Mouse (Mus musculus): ENCODE data around the gene Tmem141.
A peak's percentile ranks its signal among the peaks of the same experiment; 100 is the strongest.

Tmem141 gene

DNA sequence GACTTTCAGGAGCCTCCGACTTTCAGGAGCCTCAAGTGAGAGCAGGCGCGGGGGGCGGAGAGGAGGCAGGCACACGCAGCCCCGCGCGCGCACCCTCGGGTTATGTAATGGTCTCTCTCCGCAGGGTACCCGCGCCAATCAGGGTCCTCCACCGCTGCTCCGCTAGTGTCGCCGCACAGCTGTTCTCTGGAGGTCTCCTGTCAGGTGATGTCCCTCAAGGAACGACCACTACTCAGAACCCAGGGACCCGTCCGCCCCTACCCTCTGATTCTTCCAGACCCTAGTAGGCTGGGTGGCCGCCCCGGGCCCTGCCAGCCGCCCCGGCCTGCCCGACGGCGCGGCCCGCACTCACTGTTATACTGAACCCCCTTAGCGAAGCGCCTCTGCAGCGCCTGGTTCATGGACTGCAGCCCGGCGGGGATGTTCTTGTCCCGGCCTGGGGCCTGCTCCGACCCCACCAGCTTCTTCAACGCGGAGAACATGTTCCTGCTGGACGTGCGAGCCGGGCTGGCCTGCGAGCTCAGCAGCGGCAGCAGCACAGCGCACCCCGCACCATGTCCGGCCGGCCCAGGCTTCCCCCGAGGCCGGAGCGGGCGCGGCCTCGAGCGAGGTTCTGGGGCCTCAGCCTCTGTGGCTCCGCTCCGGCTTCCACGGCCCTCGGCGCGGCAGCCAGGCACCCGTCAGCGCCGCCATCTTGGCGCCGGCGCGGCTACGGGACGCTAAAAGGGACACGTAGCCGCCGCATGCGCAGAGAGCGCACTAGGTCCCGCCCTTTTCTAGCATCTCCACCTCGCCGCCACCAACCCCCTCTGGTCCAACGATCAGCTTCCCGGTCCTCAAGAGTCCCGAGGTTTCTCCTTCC lies 13.8 kb downstream of the Tmem141 start, which contains the start of gene Rabl6:
Gene Rabl6, minus strand, starts transcription at position 761 of the 862 bp plus-strand sequence.
- DNase-seq: peak; percentile 91

DNA sequence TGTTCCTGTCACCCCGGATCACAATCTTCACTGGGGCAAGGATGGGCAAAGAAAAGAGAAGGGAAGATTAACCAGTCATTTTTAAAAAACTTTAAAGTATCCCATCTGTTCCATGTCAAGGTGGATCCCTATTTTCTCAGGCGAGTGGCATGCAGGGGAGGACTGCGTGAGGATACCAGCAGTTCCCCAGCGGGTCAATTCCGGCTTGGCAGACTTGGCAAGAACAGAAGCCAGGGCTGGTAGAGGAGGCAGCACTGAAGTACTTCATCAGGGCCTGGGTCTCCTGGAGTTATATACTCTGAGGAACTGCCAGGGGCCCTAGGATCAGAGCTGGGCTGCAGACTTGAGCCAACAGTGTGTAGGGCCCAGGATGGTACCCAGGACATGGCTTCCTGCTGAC lies 19.3 kb downstream of the Tmem141 start:
- no peak for DNase-seq

DNA sequence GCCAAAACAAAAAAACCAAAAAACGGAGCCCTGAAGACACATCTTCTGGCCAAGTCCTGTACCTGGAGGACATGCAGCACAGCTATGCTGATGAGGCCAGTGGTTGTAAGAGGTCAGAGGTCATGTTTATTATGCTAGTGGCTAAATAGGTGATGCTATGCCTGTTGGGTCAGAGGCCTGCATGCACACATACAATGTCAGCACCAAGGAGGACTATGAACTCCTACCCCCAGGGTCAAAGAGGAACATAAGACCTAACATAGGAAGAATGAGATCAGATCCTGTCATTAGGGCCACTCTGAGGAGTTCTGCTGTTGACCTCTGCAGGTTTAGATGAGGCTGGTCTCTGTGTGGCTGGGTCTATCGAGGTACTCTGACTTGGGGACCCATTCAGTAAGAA lies 21.8 kb downstream of the Tmem141 start:
- DNase-seq: no peak

DNA sequence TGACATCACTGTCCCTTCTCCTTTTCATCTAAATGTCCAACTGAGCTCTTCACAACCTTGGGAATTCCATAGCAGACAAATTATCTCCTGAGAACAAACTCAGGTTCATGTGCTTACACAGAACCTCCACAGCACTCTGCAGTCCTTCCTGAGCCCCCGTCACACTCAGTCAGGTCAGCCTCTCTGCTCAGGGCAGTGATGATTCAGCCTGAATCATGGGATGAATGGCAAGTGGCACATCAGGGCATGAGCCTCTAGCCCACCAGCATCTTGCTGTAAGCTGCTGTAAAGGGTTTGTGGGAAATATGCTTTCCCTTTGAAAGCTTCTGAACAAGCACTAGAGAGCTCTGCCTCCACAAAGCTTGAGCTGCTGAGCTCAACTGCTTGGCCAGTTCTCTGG lies 23.1 kb downstream of the Tmem141 start:
- DNase-seq: no peak

DNA sequence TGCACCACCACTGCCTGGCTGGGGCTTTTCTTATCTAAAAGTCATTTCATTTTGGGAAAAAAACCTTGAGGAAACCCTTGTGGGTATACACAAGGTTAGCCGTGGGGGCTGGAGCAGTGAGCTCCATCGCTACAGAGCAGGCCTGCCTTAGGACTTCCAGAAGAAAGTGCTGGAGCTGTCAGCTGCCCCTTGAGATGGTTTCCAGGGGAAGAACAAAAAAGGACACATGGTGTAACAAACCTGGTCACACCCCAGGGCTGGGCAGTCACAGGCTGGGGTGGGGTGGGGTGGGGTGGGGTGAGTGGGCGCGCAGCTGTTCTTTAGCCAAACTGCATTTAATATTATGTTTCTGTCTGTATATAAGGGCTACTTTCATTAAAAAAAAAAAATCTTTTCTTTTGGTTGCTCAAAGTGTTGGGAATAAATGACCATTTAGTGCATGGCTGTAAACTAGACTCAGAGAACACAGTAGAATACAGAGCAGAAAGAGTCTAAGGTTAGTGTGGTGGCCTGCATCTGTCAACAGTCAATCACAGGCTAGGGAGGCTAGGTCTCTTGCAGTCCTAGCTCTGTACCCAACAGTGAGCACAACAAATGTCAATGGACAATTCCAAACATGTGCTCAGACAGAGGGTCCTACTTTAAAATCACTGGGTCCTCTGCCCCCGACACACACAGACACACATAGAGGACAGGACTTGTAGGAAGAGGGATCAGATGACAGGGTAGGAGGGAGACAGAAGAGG lies 24.9 kb downstream of the Tmem141 start:
- no peak for DNase-seq

DNA sequence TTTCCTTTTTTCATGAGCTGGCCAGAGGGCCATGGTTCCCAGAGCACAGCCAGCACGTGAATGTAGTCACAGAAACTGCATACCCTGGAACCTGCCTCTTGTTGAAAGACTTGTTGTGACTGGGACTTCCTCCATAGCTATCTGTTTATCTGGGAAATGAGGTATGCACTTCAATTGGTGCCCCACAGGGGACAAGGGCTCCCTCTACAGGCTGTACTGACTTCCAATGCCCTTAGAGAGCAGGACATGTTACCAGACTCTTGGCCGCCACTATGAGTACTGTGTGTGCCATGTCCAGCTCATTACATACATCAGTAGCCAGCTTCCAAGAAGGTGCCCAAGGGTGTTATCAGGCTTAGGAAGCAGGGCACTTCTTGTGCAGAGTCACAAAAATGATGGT lies 29.9 kb downstream of the Tmem141 start:
- peak; percentile 65 for DNase-seq

DNA sequence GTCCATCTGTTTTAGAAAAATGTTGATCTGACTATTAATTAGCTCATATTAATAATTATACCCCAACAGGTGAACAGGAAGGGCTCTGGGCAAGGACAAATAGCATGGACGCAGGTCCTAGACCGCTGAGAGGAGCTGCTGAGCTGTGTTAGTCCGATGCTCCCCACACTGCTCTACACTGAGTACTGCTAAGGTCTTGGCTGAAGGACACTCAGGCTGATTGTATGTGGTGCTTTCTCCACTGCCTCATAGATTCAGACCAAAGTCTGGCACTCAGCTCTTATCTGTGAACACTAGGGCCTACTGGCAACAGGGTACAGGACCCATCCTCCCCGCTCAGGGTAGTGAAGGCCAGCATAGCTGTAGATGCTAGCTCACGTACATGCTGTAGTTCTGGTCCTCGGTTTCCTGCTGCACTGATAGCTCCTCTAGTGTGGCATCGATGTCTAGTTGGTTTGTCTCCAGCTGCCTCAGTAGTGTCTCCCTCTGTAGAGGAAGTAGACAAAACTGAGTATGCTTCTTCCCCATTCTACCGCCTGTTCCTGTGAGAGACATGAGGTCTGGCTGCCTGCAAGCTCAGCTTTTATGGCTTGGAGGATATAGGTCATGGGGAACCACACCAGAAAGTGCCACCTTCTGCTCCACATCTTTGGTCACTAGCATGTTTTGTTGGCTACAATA lies 33.4 kb downstream of the Tmem141 start:
- DNase-seq: no peak

DNA sequence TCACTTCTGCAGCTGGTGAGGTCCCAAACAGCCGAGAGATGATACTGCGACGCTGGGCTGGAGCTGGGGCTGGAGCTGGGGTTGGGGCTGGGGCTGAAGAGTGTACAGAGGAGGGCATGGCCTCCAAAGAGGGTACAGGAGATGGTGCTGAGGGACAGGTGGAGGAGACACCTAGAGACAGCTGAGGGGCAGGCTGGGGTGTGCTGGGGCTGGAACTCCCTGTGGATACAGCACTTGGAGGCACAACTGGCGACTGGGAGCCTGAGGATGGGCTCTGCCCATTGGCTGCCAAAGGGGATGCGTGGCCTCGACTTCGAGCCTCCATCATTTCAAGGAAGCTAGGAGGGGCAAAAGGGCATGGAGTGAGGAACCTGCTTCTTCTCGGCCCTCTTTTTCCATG lies 34.5 kb downstream of the Tmem141 start:
- DNase-seq: peak; percentile 6

DNA sequence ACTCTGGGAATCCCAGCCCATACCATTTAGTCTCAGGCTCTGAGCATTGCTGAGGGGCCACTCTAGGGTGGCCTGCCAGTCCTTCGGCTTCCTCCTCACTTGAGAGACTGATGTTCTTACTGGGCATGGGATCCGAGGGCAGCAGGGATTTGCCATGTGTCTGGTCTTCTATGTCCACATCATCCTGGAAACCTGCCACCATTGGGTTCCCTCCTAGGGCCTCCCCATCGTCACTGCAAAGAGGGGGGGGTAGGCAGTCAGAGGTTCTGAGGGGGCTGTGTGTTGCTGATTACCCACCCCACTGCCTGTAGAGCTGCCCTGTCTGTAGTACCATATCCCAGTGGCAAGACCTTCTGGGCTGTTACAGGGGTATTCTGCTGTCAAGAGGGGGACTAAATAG lies 36.2 kb downstream of the Tmem141 start:
- DNase-seq: peak; percentile 5

DNA sequence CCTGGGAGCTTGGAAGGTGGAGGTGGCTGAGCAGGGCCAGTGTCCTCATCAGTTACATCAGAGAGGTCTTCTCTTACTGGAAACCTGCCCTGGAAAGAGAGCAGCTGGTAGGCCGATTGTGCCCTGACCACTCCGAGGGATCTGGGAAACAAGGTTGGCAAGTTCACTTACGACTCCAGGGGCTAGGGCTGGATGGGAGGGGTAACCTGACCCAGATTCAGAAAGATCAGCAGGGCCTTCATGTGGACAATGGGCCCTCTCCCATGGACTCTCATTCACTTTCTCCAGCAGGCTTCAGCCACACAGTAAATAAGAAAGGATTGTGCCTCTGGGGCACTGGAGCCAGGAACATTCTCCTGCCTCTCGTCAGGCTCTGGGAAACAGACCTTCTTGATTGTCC lies 36.9 kb downstream of the Tmem141 start:
- no peak for DNase-seq

DNA sequence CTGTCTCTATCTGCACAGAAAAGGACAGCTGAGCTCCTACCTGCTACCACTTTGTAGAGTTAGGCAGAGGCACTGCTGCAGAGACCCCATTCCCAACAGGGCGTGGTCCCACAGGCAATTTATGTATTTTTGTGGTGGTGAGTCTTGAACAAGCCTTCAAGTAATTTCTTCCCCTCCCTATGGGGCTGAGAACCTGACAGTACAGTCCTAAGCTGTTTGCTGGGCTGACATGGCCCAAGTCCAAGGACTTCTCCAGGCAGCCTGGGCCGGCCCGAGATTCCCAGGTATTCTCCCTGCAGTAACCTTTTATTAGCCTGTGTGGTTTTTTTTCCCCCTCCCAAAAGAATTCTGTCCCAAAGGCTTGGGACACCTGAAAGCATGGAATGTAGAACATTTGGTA lies 37.7 kb downstream of the Tmem141 start:
- DNase-seq: peak; percentile 6

DNA sequence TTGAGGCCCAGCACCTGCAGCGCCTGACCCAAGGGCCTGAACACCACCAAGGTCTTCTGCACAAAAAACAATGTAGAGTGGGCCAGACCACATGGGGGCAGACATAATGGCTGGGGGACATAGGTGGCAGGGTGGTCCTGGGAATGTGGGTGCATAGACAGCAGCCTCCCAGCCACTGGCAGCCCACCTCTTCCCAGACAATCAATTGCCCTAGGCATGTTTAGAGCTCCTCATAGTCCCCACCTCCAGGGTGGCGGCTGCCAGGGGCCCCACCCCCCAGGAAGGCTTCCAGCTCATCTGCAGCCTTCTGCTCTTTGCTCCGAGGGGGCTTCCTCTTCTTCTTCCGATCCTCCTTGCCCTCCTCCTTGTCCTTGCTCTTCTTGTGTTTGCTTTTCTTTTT lies 38.2 kb downstream of the Tmem141 start:
- no peak for DNase-seq

DNA sequence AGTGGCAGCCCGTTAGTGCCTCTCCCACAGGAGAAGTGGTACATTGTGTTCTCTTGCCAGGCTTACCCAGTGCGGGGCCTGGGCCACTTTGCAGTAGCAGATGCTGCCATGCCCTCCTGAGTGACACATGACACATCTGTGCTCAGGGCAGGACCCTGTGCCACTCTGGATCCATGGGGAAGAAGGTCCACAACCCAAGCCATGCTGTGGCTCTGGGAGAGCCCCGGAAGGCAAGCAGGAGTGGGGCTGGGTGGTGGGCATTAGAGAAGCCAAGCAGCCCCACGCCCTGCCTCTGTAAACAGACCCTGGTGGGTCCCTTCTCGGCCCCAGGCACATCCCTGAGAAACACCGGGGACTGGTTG lies 38.7 kb downstream of the Tmem141 start:
- peak; percentile 10 for DNase-seq

DNA sequence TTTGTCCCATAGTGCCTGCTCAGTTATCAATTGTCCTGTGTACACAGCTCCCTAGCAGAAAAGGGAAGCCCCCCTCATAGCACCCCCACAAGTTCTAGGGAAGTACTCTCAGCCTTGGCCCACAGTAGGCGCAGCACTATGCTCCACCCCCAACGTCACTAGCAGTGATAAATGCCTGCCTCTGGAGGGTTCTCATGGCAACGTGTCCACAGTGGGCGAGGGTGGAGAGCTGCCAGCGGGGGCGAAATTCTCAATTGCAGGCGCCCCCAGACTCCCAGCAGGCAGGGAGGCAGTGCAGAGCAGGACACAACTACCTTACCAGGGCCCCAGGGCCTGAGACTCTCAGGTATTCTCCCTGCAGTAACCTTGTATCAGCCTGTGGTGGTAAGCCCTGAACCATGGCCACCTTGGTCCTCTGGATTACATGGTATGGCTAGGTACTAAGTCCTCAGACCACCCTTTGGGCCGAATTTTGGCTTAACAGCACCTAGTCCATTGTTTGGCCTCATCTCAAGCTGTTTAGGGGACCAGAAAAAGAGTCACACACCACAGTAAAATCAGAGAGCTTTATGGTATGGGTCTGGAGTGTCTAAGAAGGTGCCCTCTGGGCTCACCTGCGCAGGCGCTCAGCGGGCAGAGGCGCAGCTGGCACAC lies 39.2 kb downstream of the Tmem141 start:
- peak; percentile 21 for DNase-seq

DNA sequence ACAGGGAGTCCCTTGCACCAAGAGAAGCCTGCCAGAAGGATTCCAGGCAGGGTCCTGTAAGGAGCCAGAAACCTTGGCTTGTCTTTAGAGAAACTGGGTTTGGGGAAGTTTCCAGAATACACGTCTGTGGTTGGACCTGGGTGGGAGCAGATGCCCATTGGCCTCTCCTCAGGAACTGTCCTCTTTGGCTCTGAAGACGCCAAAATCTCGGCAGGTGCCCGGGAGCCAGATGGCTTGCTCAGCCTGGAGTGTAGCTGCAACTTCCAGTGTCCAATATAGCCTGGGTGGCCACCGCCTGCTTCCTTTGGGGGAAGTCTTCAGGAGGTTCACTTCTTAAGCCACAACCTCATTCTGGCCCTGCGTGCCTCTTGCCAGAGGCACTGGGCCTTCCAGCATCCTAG lies 39.9 kb downstream of the Tmem141 start:
- DNase-seq: peak; percentile 26

DNA sequence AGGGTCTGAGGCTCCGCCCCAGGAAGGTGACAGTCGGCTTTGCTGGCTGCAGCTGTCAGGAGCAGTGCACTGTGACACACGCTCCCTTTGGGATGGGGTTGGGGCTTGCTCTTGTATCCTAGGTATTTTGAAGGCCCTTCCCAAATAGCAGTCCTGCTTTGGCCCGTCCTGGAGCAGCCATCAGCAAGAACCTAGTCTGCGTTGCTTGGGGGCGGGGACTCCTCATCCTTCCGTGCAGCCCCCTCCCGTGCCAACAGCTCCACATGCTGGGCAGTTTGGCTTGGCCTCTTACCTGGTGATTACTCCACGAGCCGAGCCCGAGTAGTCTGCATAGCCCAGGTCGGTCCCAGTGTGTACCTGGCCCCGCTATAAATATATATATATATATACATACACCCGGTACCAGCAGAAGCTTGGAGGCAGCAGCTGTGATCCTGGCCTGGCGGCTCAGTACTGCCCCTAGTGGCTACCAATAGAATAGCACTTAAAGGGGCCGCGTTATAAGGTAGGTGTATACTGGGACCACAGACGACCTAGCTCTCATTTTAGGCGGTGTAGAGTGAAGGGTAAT lies 40.4 kb downstream of the Tmem141 start, which contains the start of gene Ajm1:
Gene Ajm1, minus strand, starts transcription at position 464 of the 571 bp plus-strand sequence.
- peak; percentile 70 for DNase-seq

DNA sequence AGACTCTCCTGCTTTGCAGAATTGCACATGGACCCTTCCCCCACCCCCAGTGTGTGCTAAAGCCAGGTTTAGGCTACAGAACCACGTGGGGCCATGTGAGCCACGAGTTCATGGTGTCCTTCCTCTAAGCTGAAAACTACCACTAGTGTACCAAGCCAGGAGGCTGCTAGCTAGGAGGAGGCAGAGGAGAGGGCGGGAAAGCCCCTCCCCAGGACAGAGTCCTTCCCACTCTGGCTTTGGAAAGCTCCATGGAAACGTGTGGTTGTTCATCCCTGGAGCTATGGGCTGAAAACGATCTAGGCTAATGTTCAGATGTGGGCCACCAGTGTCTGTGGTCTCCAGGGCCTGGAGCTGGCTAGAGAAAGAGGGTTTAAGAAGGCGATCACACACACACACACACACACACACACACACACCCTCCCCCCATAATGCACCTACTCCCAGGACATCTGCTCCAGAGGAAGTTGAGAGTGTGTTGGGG lies 41.1 kb downstream of the Tmem141 start:
- peak; percentile 18 for DNase-seq

DNA sequence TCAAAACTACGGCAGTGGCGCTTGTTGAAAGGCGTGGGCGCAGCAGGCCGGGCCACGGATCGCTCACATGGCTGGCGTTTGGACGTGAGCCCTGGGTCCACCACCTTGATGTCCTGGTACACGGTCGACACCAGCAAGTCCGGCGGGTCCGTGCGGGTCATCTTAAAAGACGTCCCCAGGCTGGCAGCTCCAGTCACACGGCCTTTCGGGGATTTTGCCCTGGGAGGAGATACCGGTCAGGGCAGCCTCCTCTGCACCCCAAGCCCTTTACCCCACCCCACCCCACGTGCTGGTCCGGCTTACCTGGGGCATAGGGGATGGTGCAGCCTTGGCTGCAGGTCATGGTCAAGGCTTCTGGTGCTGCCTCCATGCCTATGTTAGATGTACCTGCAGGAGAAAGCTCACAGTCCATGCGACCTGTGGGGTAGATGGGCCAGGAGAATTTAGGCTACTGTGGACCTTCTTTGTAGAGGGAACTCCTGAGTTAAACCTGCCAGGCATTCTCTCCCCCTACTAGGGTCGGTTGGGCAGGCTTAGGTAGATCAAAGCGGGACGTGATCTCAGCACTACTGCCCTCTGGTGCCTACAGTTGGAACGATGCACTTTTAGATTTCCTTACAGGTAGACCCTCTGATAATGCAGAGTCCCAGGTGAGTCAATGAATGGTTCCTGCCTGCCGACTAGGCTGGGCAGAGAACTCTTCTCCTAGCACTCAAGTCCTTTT lies 41.9 kb downstream of the Tmem141 start:
- DNase-seq: peak; percentile 83

DNA sequence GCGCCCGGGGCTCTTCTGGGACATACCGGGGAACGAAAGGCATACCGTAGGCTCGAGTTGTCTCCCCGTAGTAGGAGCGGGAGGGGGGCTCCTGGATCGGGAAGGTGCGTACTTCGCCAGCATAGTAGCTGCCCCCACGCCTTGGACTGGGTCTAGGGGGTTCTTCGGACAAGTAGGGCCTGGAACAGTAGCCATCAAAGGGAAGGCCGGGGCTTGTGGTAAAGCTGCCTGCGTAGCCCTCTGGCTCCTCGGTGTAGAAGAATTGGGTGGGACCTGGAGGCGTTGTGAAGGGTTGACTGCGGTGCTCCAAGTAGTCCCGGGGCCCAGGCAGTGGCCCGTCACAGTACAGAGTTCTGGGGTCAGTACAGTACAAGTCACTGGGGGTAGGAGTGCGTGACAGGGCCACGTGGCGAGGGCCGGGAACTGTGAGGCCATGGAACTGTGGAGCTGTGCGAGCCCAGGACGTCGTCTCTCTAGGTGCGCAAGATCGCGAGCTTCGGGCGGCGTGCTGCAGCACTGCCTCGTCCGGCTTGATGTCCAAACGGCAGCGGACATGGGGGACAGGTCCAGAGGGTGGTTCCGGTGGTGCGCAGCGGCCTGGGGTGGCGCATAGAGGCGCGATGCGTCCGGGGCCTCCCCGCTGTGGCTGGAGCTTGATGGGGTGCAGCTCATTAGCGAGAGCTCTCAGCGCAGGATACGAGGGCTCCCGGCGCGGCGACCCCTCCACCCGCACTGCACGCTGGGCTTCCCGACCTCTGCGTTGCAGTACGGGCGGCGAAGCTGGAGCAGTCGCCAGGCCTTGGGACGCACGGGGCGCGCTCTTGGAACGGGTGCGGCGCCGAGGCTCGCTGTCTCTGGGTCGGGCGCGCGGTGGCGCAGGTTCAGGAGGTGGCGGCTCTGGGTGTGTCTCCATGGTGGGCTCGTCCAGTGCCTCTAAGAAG lies 42.7 kb downstream of the Tmem141 start:
- DNase-seq: peak; percentile 60

DNA sequence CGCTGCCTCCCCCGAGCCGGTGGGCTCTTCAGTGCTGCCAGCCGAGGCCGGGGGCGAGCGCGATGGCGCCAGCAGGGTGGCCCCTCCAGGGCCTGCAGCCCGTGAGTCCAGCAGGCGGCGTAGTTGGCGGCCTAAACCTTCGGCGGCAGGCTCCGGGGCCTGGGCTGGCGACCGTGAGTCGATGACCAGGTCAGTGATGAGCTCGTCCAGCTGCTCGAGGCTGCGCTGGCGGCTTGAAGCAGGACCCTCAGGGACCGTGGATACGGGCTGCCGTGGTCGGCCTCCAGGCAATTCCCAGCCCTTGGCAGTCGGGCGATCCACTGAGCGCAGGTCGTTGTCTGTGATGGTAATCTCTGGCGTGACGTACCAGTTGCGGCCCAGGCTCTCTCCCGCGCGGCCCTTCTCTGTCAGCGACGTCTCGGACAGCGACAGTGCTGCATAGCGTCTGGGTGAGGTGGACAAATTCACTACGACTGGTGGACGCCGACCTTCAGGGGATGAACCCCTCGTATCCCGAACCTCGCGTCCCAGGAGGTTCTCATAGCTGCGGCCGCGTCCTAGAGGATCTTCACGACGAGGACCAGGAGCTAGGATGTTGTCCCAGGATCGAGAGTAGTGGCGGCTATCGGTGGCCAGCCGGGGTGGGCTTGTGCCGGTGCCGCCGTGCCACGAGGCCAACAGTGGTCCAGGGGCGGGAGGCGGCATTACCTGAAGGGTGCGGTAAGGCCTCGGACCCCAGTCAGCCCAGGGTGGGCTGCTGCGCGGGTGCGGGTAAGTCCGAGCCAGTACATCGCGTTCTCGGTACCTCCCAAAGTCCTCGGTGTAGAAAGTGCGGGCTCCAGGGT lies 43.6 kb downstream of the Tmem141 start:
- peak; percentile 22 for DNase-seq

Measured in thymus, postnatal 4 days (tissue).